Mouse (Mus musculus) kidney, embryonic 15.5 days (tissue): ENCODE measurements at regions not wholly inside any gene's neighbourhood (a gene's known extent, or its start where the extent isn't known, plus 50 kb on each side); places are given as distances from the start of the nearest gene placed in this dataset.
"Not testable (repeated sequence)": the region's sequence is repeated elsewhere in the genome, so short reads cannot be mapped to it uniquely, and the experiment has no call there.

Experiments used
- ATAC-seq: fragments of 200-750 bp; cut with Nextera tagmentation; replicated peaks from 2 replicates; pipeline ENCODE4 v1.8.0; 2017; ENCODE audit warnings: moderate TSS enrichment; ENCODE audit not compliant: low FRiP score
- H3K27ac ChIP-seq: fragments of 300-500 bp; sonication (generic); 2 replicates; pipeline ENCODE4 v1.5.1; 2015; ENCODE audit warnings: mild to moderate bottlenecking, inconsistent platforms
- H3K27me3 ChIP-seq: fragments of 300-500 bp; sonication (generic); 2 replicates; pipeline ENCODE4 v1.6.1; 2015; ENCODE audit warnings: inconsistent platforms
- H3K36me3 ChIP-seq: fragments of 300-500 bp; sonication (generic); 2 replicates; pipeline ENCODE4 v1.6.1; 2015; ENCODE audit warnings: inconsistent platforms
- H3K4me1 ChIP-seq: fragments of 300-500 bp; sonication (generic); 2 replicates; pipeline ENCODE4 v1.6.1; 2015; ENCODE audit warnings: inconsistent platforms
- H3K4me2 ChIP-seq: fragments of 300-500 bp; sonication (generic); 2 replicates; pipeline ENCODE4 v1.6.1; 2015; ENCODE audit warnings: moderate library complexity, mild to moderate bottlenecking, inconsistent platforms
- H3K4me3 ChIP-seq: fragments of 300-500 bp; sonication (generic); replicated peaks from 2 replicates; pipeline ENCODE4 v1.5.1; 2015; ENCODE audit warnings: mild to moderate bottlenecking, inconsistent platforms
- H3K9ac ChIP-seq: fragments of 300-500 bp; sonication (generic); 2 replicates; pipeline ENCODE4 v1.6.1; 2015; ENCODE audit warnings: mild to moderate bottlenecking, inconsistent platforms
- H3K9me3 ChIP-seq: fragments of 300-500 bp; sonication (generic); replicated peaks from 2 replicates; pipeline ENCODE4 v1.6.1; 2016; ENCODE audit warnings: inconsistent platforms
- WGBS: fragments of 180-500 bp; shearing (Covaris S2); methylation state at CpG from one replicate; pipeline ENCODE4 v1.1.7; 2015; ENCODE audit warnings: mixed read lengths; 5-methylcytosine and 5-hydroxymethylcytosine counted together

GRCm38 (mm10) chr16:30796103-30796502 is 196.6 kb downstream of the Fam43a start:
- no peaks in the 10 kb centered on the region for H3K9me3 ChIP-seq
- no peak for ATAC-seq
- H3K4me2 ChIP-seq = no peak overlapping the region
- H3K36me3 ChIP-seq = no peaks in the 10 kb centered on the region
- H3K27ac ChIP-seq = peak overlapping the region; percentile 28; the same call in 1 of the 2 replicates
- H3K4me1 ChIP-seq = peaks cover 38% of the 10 kb centered on the region
- H3K4me3 ChIP-seq = no peak overlapping the region
- 93% methylated on average over 6 of the region's 6 CpGs for WGBS
- H3K27me3 ChIP-seq = no peaks in the 10 kb centered on the region
- no peak overlapping the region for H3K9ac ChIP-seq

GRCm38 (mm10) chr16:30797006-30797405 is 197.5 kb downstream of the Fam43a start:
- 97% methylated on average over 3 of the region's 3 CpGs for WGBS
- no peak overlapping the region for H3K4me2 ChIP-seq
- H3K27me3 ChIP-seq = no peaks in the 10 kb centered on the region
- no peaks in the 10 kb centered on the region for H3K36me3 ChIP-seq
- H3K27ac ChIP-seq = no peak overlapping the region
- H3K9ac ChIP-seq = no peak overlapping the region
- H3K9me3 ChIP-seq = no peaks in the 10 kb centered on the region
- no peak for ATAC-seq
- peaks cover 29% of the 10 kb centered on the region for H3K4me1 ChIP-seq
- H3K4me3 ChIP-seq = no peak overlapping the region

GRCm38 (mm10) chr16:30797973-30798471 is 198.5 kb downstream of the Fam43a start:
- H3K9ac ChIP-seq = no peak overlapping the region
- no peak overlapping the region for H3K4me3 ChIP-seq
- ATAC-seq = no peak
- WGBS = 45% methylated on average over 7 of the region's 7 CpGs
- peaks cover 25% of the 10 kb centered on the region for H3K4me1 ChIP-seq
- no peaks in the 10 kb centered on the region for H3K27me3 ChIP-seq
- no peaks in the 10 kb centered on the region for H3K9me3 ChIP-seq
- H3K36me3 ChIP-seq = no peaks in the 10 kb centered on the region
- H3K27ac ChIP-seq = peak overlapping the region; percentile 46
- no peak overlapping the region for H3K4me2 ChIP-seq

GRCm38 (mm10) chr16:30798536-30798935 is 199.0 kb downstream of the Fam43a start:
- 72% methylated on average over 1 of the region's 1 CpGs for WGBS
- Histone ChIP-seq H3K9ac (no peak overlapping the region), H3K4me1 (peaks cover 25% of the 10 kb centered on the region), H3K27ac (peak overlapping the region; percentile 46; the same call in 1 of the 2 replicates), H3K4me2 (no peak overlapping the region), H3K9me3 (no peaks in the 10 kb centered on the region), H3K36me3 (no peaks in the 10 kb centered on the region), H3K4me3 (no peak overlapping the region), H3K27me3 (no peaks in the 10 kb centered on the region)
- ATAC-seq = no peak

- 25% methylated on average over 12 of the region's 12 CpGs for WGBS
- ATAC-seq = no peak
- H3K27ac ChIP-seq = peak overlapping the region; percentile 71
Measured at GRCm38 (mm10) chr16:30799699-30800483, 200.4 kb downstream of the Fam43a start.

GRCm38 (mm10) chr16:30804018-30804417 is 204.5 kb downstream of the Fam43a start:
- H3K9ac ChIP-seq = no peak overlapping the region
- H3K36me3 ChIP-seq = no peaks in the 10 kb centered on the region
- H3K4me1 ChIP-seq = peaks cover 27% of the 10 kb centered on the region
- no peaks in the 10 kb centered on the region for H3K9me3 ChIP-seq
- H3K27me3 ChIP-seq = no peaks in the 10 kb centered on the region
- no peak overlapping the region for H3K4me2 ChIP-seq
- WGBS = 25% methylated on average over 3 of the region's 3 CpGs
- ATAC-seq = no peak
- H3K27ac ChIP-seq = peak overlapping the region; percentile 30; the same call in 1 of the 2 replicates
- H3K4me3 ChIP-seq = no peak overlapping the region

More at GRCm38 (mm10) chr16:30799699-30800483, 200.4 kb downstream of the Fam43a start:
- Histone ChIP-seq H3K36me3 (no peaks in the 10 kb centered on the region), H3K9ac (no peak overlapping the region), H3K4me1 (peaks cover 32% of the 10 kb centered on the region), H3K9me3 (no peaks in the 10 kb centered on the region), H3K4me2 (no peak overlapping the region), H3K27me3 (no peaks in the 10 kb centered on the region), H3K4me3 (no peak overlapping the region)

- peaks cover 18% of the 10 kb centered on the region for H3K4me1 ChIP-seq
- H3K9me3 ChIP-seq, H3K27me3 ChIP-seq, H3K9ac ChIP-seq, H3K36me3 ChIP-seq, H3K27ac ChIP-seq, H3K4me2 ChIP-seq, H3K4me3 ChIP-seq, ATAC-seq: not testable (repeated sequence)
- 92% methylated on average over 4 of the region's 4 CpGs for WGBS
Measured at GRCm38 (mm10) chr16:30806206-30806605, 206.7 kb downstream of the Fam43a start.

GRCm38 (mm10) chr16:30818541-30819120 is 219.1 kb downstream of the Fam43a start:
- peak overlapping the region; percentile 70 for H3K27ac ChIP-seq

GRCm38 (mm10) chr16:30819342-30819741 is 219.8 kb downstream of the Fam43a start:
- H3K27me3 ChIP-seq = no peaks in the 10 kb centered on the region
- peak overlapping the region; percentile 70 for H3K27ac ChIP-seq
- no peak overlapping the region for H3K9ac ChIP-seq
- no peak overlapping the region for H3K4me2 ChIP-seq
- ATAC-seq = no peak
- H3K4me3 ChIP-seq = no peak overlapping the region
- peaks cover 41% of the 10 kb centered on the region for H3K4me1 ChIP-seq
- no peaks in the 10 kb centered on the region for H3K9me3 ChIP-seq
- H3K36me3 ChIP-seq = no peaks in the 10 kb centered on the region
- WGBS = 82% methylated on average over 4 of the region's 4 CpGs

More at GRCm38 (mm10) chr16:30818541-30819120, 219.1 kb downstream of the Fam43a start:
- H3K36me3 ChIP-seq = no peaks in the 10 kb centered on the region
- H3K4me2 ChIP-seq = no peak overlapping the region
- H3K27me3 ChIP-seq = no peaks in the 10 kb centered on the region
- peaks cover 41% of the 10 kb centered on the region for H3K4me1 ChIP-seq
- H3K9me3 ChIP-seq = no peaks in the 10 kb centered on the region
- no peak overlapping the region for H3K9ac ChIP-seq
- no peak overlapping the region for H3K4me3 ChIP-seq
- WGBS = 13% methylated on average over 5 of the region's 5 CpGs
- 0 out of 2 replicates have a peak, but pooled peaks have one; percentile 30 for ATAC-seq

- peak overlapping the region; percentile 92 for H3K27ac ChIP-seq
- H3K36me3 ChIP-seq = no peaks in the 10 kb centered on the region
- peaks cover 41% of the 10 kb centered on the region for H3K4me1 ChIP-seq
- H3K9ac ChIP-seq = no peak overlapping the region
- no peak overlapping the region for H3K4me2 ChIP-seq
- no peak for ATAC-seq
- no peak overlapping the region for H3K4me3 ChIP-seq
- H3K27me3 ChIP-seq = no peaks in the 10 kb centered on the region
- H3K9me3 ChIP-seq = no peaks in the 10 kb centered on the region
- 88% methylated on average over 3 of the region's 3 CpGs for WGBS
Measured at GRCm38 (mm10) chr16:30820234-30820633, 220.7 kb downstream of the Fam43a start.

GRCm38 (mm10) chr16:30820761-30821160 is 221.2 kb downstream of the Fam43a start:
- Histone ChIP-seq H3K4me1 (peaks cover 41% of the 10 kb centered on the region), H3K9me3 (no peaks in the 10 kb centered on the region), H3K9ac (no peak overlapping the region), H3K36me3 (no peaks in the 10 kb centered on the region), H3K4me3 (no peak overlapping the region), H3K27me3 (no peaks in the 10 kb centered on the region), H3K27ac (peak overlapping the region; percentile 92), H3K4me2 (peak overlapping the region; percentile 54)
- WGBS = 66% methylated on average over 4 of the region's 4 CpGs
- no peak for ATAC-seq

- 3% methylated on average over 17 of the region's 17 CpGs for WGBS
- Histone ChIP-seq H3K4me1 (peaks cover 40% of the 10 kb centered on the region), H3K9ac (no peak overlapping the region)
Measured at GRCm38 (mm10) chr16:30821191-30821910, 221.8 kb downstream of the Fam43a start.

More at GRCm38 (mm10) chr16:30821191-30821910, 221.8 kb downstream of the Fam43a start:
- peak; percentile 85 for ATAC-seq
- no peaks in the 10 kb centered on the region for H3K9me3 ChIP-seq
- no peaks in the 10 kb centered on the region for H3K36me3 ChIP-seq
- peak overlapping the region; percentile 19 for H3K4me3 ChIP-seq
- no peaks in the 10 kb centered on the region for H3K27me3 ChIP-seq
- H3K4me2 ChIP-seq = peak overlapping the region; percentile 54
- peak overlapping the region; percentile 92 for H3K27ac ChIP-seq
